Comparison of ENCODE assay signal across 7 mouse cellular contexts in the genomic region with DNA sequence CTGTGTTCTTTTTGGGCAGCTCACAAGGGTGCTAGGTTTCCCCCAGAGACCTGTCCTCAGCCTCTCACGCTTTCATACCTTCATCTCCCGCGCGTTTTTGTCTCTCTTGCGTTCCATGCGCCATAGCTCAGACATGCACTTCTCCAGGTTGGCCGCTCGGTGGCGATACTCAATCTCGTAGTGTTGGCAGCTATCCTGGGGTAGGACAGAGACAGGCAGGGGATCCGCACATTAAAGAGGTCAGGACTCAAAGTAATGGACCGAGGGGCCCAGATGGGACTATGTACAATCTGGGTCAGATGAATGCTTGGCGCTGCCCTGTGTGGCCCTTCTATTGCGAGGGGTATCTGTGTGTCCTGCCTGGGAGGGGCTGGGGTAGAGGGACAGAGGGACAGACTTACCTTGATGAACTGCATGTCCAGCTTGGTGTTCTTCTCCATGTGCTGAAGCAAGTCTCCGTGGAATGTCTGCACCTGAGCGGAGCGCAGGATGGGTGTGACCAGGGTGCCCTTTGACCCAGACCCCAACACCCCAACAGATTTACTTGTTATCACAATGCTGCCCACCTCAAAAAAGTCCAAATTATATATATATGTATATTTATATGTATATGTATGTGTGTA. TPM values are rescaled to one million over a fixed set of nuclear protein-coding genes. Genes with fewer than 3 reads are reported as not detected.
DNase-seq lines count a peak whose midpoint lies in the region; ATAC-seq and TF ChIP-seq lines count a peak whose summit lies in the region.

No protein-coding gene starts in this region.

- peak; percentile 19; the same call in 1 of the 2 replicates for ATAC-seq in embryonic facial prominence, embryonic 14.5 days (ENCODE audit: low read depth)
- peak; percentile 9; the same call in 1 of the 2 replicates for ATAC-seq in hindbrain, embryonic 15.5 days (ENCODE audit: low FRiP score, low read depth)
- peak; percentile 11; the same call in 1 of the 2 replicates for ATAC-seq in lung, embryonic 16.5 days (ENCODE audit: low read depth)

- no peak for TF ChIP-seq POLR2A in olfactory bulb, adult 2 months (IDR thresholded peaks at IDR 0.05; ENCODE audit: insufficient read depth, low read depth, low read length)

- TF ChIP-seq CTCF in olfactory bulb, adult 2 months (IDR thresholded peaks at IDR 0.05; ENCODE audit: insufficient read depth, low read depth, low read length) = peak; percentile 75; the same call in 1 of the 2 replicates

- no peak overlapping the region for H3K27ac ChIP-seq in embryonic facial prominence, embryonic 14.5 days (replicated peaks; ENCODE audit: low read depth, low read length)
- no peak overlapping the region for H3K27ac ChIP-seq in hindbrain, embryonic 15.5 days (replicated peaks)
- H3K27ac ChIP-seq in lung, embryonic 16.5 days (ENCODE audit: low read length) = no peak overlapping the region
- no peak overlapping the region for H3K27ac ChIP-seq in olfactory bulb, adult 2 months (ENCODE audit: insufficient read depth, low read depth, low read length)

- H3K9me3 ChIP-seq in embryonic facial prominence, embryonic 14.5 days (ENCODE audit: control insufficient read depth, low read length) = no peaks in the 10 kb centered on the region
- no peaks in the 10 kb centered on the region for H3K9me3 ChIP-seq in hindbrain, embryonic 15.5 days
- H3K9me3 ChIP-seq in lung, embryonic 16.5 days (ENCODE audit: control insufficient read depth, low read length) = no peaks in the 10 kb centered on the region

- no peak overlapping the region for H3K9ac ChIP-seq in embryonic facial prominence, embryonic 14.5 days (ENCODE audit: low read depth, low read length)
- H3K9ac ChIP-seq in hindbrain, embryonic 15.5 days = peak overlapping the region; percentile 5; the same call in 1 of the 2 replicates
- H3K9ac ChIP-seq in lung, embryonic 16.5 days (ENCODE audit: low read length) = peak overlapping the region; percentile 53

- WGBS in embryonic facial prominence, embryonic 14.5 days = 14% methylated on average over 17 of the region's 17 CpGs
- WGBS in hindbrain, embryonic 15.5 days = 15% methylated on average over 17 of the region's 17 CpGs
- WGBS in lung, embryonic 16.5 days = 12% methylated on average over 17 of the region's 17 CpGs
- WGBS in olfactory bulb, adult 2 months = 14% methylated on average over 17 of the region's 17 CpGs

- peak overlapping the region; percentile 32; the same call in 1 of the 2 replicates for H3K4me3 ChIP-seq in embryonic facial prominence, embryonic 14.5 days (ENCODE audit: low read depth, low read length)
- H3K4me3 ChIP-seq in hindbrain, embryonic 15.5 days = peak overlapping the region; percentile 36
- peak overlapping the region; percentile 40 for H3K4me3 ChIP-seq in lung, embryonic 16.5 days (ENCODE audit: low read length)
- peak overlapping the region; percentile 31 for H3K4me3 ChIP-seq in olfactory bulb, adult 2 months (ENCODE audit: insufficient read depth, low read depth, low read length)

- peak; percentile 28 to 31 for DNase-seq in left cerebral cortex, postnatal 14 days (ENCODE audit: low spot score in 2 of 2)
- no peak for DNase-seq in left cerebral cortex, adult 9 months (ENCODE audit: low spot score in 2 of 2)
- DNase-seq in T-cell, adult 2 months (ENCODE audit: low spot score) = peak; percentile 73
- peak; percentile 36 for DNase-seq in embryonic facial prominence, embryonic 14.5 days (ENCODE audit: low spot score)

- peaks cover 3% of the 10 kb centered on the region; the same call in 1 of the 2 replicates for H3K4me1 ChIP-seq in embryonic facial prominence, embryonic 14.5 days (ENCODE audit: control insufficient read depth, insufficient read depth, low read length)
- H3K4me1 ChIP-seq in hindbrain, embryonic 15.5 days (replicated peaks) = peaks cover 15% of the 10 kb centered on the region
- peaks cover 7% of the 10 kb centered on the region; the same call in 1 of the 2 replicates for H3K4me1 ChIP-seq in lung, embryonic 16.5 days (replicated peaks; ENCODE audit: control insufficient read depth, insufficient read depth, low read length)
- peaks cover 13% of the 10 kb centered on the region for H3K4me1 ChIP-seq in olfactory bulb, adult 2 months (ENCODE audit: control insufficient read depth, insufficient read depth, low read length)

- H3K4me2 ChIP-seq in embryonic facial prominence, embryonic 14.5 days (ENCODE audit: low read depth, low read length) = peak overlapping the region; percentile 56
- peak overlapping the region; percentile 74 for H3K4me2 ChIP-seq in hindbrain, embryonic 15.5 days
- peak overlapping the region; percentile 71 for H3K4me2 ChIP-seq in lung, embryonic 16.5 days (ENCODE audit: low read depth, low read length)

- no peaks in the 10 kb centered on the region for H3K36me3 ChIP-seq in embryonic facial prominence, embryonic 14.5 days (ENCODE audit: control insufficient read depth, insufficient read depth, low read length)
- H3K36me3 ChIP-seq in hindbrain, embryonic 15.5 days = no peaks in the 10 kb centered on the region
- no peaks in the 10 kb centered on the region for H3K36me3 ChIP-seq in lung, embryonic 16.5 days (ENCODE audit: control insufficient read depth, insufficient read depth, low read length)

- H3K27me3 ChIP-seq in embryonic facial prominence, embryonic 14.5 days (replicated peaks; ENCODE audit: control insufficient read depth, insufficient read depth, low read length) = peaks cover 16% of the 10 kb centered on the region
- no peaks in the 10 kb centered on the region for H3K27me3 ChIP-seq in hindbrain, embryonic 15.5 days
- H3K27me3 ChIP-seq in lung, embryonic 16.5 days (ENCODE audit: control insufficient read depth, insufficient read depth, low read depth, low read length) = peaks cover 4% of the 10 kb centered on the region

- intact Hi-C loops in left cerebral cortex, postnatal 14 days (cut with DNase I) = no loop called here

RNA-seq across cellular contexts. Expression of gene Baiap2l2, which starts 14.1 kb away (rescaled TPM):
- total RNA-seq in left cerebral cortex, postnatal 14 days (2021) = 1 to 10 TPM; 3.3 to 7.0 TPM
- polyA plus RNA-seq in embryonic facial prominence, embryonic 14.5 days (2014; fragmentation: Nextera tagmentation; extraction: Ambion mirVana) = 5.6 and 6.9 TPM in 2 replicates
- 3.7 and 4.0 TPM in 2 replicates for polyA plus RNA-seq in hindbrain, embryonic 15.5 days (2015; fragmentation: Nextera tagmentation; extraction: Ambion mirVana)
- 4.1 and 6.2 TPM in 2 replicates for polyA plus RNA-seq in lung, embryonic 16.5 days (2015; fragmentation: Nextera tagmentation; extraction: Ambion mirVana)
- polyA plus RNA-seq in olfactory bulb, adult 2 months (2012; ENCODE audit: insufficient read depth, insufficient read length, low replicate concordance, missing spikeins) = not detected in 2 replicates

RNA-seq across cellular contexts. Expression of gene Slc16a8, which starts 16.7 kb away (rescaled TPM):
- not detected for total RNA-seq in left cerebral cortex, postnatal 14 days (2021)
- 0.28 and 0.29 TPM in 2 replicates for polyA plus RNA-seq in embryonic facial prominence, embryonic 14.5 days (2014; fragmentation: Nextera tagmentation; extraction: Ambion mirVana)
- 1.00 and 1.2 TPM in 2 replicates for polyA plus RNA-seq in hindbrain, embryonic 15.5 days (2015; fragmentation: Nextera tagmentation; extraction: Ambion mirVana)
- 0.13 and 0.19 TPM in 2 replicates for polyA plus RNA-seq in lung, embryonic 16.5 days (2015; fragmentation: Nextera tagmentation; extraction: Ambion mirVana)
- not detected in 2 replicates for polyA plus RNA-seq in olfactory bulb, adult 2 months (2012; ENCODE audit: insufficient read depth, insufficient read length, low replicate concordance, missing spikeins)

RNA-seq across cellular contexts. Expression of gene Gm49486, which starts 42.0 kb away (rescaled TPM):
- 1 to 10 TPM in 1 of 2 experiments, under 1 TPM in 1; 0.94 to 1.2 TPM for total RNA-seq in left cerebral cortex, postnatal 14 days (2021)
- polyA plus RNA-seq in embryonic facial prominence, embryonic 14.5 days (2014; fragmentation: Nextera tagmentation; extraction: Ambion mirVana) = 1.1 TPM in 2 replicates
- polyA plus RNA-seq in hindbrain, embryonic 15.5 days (2015; fragmentation: Nextera tagmentation; extraction: Ambion mirVana) = 1.0 and 1.4 TPM in 2 replicates
- 0.28 and 0.67 TPM in 2 replicates for polyA plus RNA-seq in lung, embryonic 16.5 days (2015; fragmentation: Nextera tagmentation; extraction: Ambion mirVana)
- not detected in 2 replicates for polyA plus RNA-seq in olfactory bulb, adult 2 months (2012; ENCODE audit: insufficient read depth, insufficient read length, low replicate concordance, missing spikeins)

RNA-seq across cellular contexts. Expression of gene Pick1, which starts 42.3 kb away (rescaled TPM):
- total RNA-seq in left cerebral cortex, postnatal 14 days (2021) = 10 to 100 TPM; 52.0 to 56.4 TPM
- polyA plus RNA-seq in embryonic facial prominence, embryonic 14.5 days (2014; fragmentation: Nextera tagmentation; extraction: Ambion mirVana) = 18.1 and 21.3 TPM in 2 replicates
- 88.6 and 93.2 TPM in 2 replicates for polyA plus RNA-seq in hindbrain, embryonic 15.5 days (2015; fragmentation: Nextera tagmentation; extraction: Ambion mirVana)
- 41.2 and 48.4 TPM in 2 replicates for polyA plus RNA-seq in lung, embryonic 16.5 days (2015; fragmentation: Nextera tagmentation; extraction: Ambion mirVana)
- polyA plus RNA-seq in olfactory bulb, adult 2 months (2012; ENCODE audit: insufficient read depth, insufficient read length, low replicate concordance, missing spikeins) = not detected in 2 replicates

RNA-seq across cellular contexts. Expression of gene Pla2g6, which starts 57.0 kb away (rescaled TPM):
- total RNA-seq in left cerebral cortex, postnatal 14 days (2021) = 10 to 100 TPM; 21.5 to 23.0 TPM
- 13.3 and 14.6 TPM in 2 replicates for polyA plus RNA-seq in embryonic facial prominence, embryonic 14.5 days (2014; fragmentation: Nextera tagmentation; extraction: Ambion mirVana)
- 27.1 and 32.5 TPM in 2 replicates for polyA plus RNA-seq in hindbrain, embryonic 15.5 days (2015; fragmentation: Nextera tagmentation; extraction: Ambion mirVana)
- polyA plus RNA-seq in lung, embryonic 16.5 days (2015; fragmentation: Nextera tagmentation; extraction: Ambion mirVana) = 20.1 and 22.4 TPM in 2 replicates
- polyA plus RNA-seq in olfactory bulb, adult 2 months (2012; ENCODE audit: insufficient read depth, insufficient read length, low replicate concordance, missing spikeins) = not detected in 2 replicates

Comparison
In these comparisons a context has a peak if more than half of its experiments do, and no peak if none do; other contexts are left out.
1. DNase-seq: peak in left cerebral cortex, postnatal 14 days (2 of 2), T-cell, adult 2 months (single experiment) and embryonic facial prominence, embryonic 14.5 days (single experiment); none in left cerebral cortex, adult 9 months (0 of 2).
2. Peak in every context shown above with its lines, with median percentiles within 50 percentile points of each other: ATAC-seq, H3K4me2 ChIP-seq and H3K4me3 ChIP-seq.